Mouse (Mus musculus): ENCODE measurements at regions not wholly inside any gene's neighbourhood (a gene's known extent, or its start where the extent isn't known, plus 50 kb on each side); places are given as distances from the start of the nearest gene placed in this dataset.

- no peak for DNase-seq
Observed at GRCm38 (mm10) chr19:49396257-49396656, 1190.4 kb downstream of the Sorcs3 start.

DNA sequence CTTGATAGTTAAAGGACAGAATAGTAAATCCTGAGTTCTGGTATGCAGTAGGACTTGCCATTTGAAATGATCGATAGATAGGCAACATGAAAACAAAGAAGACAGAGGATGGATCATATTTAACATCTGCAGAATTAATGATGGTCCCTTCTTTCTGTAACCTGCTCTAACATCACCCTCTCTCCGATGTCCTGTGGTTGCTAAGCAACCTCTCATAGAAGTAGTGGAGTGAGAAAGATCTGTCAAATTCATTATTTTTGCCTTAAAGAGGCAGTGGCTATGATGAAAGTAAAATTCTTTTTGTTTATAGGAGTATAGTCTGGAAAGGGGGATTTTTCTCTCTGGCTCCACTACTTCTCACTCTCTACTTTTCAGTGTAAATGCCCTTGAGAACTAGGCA is 1209.5 kb downstream of the Sorcs3 start:
- DNase-seq: no peak

DNA sequence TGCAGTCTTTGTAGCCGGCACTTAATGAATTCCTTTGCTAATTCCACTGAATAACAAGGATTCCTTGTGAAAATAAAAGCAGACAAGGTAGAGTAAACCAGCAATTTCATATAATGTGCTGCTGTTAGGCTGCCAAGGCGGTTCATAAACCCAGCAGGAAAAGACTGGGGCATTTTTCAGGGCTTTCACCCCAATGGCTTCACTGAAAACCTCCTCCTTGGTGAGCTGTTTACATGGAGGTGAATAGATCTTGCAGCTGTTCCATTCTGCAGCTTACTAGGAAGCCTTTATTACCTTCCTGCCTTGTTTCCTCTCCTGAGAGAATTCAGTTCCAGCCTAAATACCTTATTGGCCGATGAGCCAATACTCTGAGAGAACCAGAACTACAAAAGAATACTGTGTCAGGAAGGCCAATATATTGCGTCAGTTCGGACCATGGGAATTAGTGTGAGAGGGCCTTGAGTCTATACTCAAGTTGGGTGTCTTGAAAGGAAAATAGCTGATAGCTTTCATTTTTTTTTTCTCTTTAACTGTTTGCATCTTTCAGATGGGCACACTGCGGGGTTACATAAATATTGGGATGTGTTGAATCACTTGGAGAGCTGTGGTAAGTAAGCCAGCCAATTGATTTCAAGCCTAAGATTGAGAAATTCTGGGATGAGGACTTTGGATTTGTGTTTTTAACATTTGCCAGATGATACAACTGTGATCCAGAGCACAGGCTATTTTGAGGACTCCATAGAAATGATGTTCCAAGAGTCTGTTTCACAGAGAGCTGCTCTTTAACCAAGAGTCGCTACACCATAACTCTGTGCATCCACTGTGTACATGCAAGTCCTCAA is 1217.5 kb downstream of the Sorcs3 start:
- no peak for DNase-seq
